Mouse (Mus musculus) CH12.LX (cell line): ENCODE measurements around the gene Ldlr. TPM values are rescaled to one million over a fixed set of nuclear protein-coding genes. Genes with fewer than 3 reads are reported as not detected.

ENCODE experiments used
- DNase-seq: peaks from one replicate; pipeline ENCODE4 v3.0.0-alpha.2; 2013; ENCODE audit errors: extremely low read depth
- H3K27ac ChIP-seq: 2 replicates; pipeline ENCODE4 v1.5.1; 2012; ENCODE audit warnings: low read depth, mild to moderate bottlenecking, control low read depth, moderate library complexity; ENCODE audit not compliant: insufficient read depth
- H3K27me3 ChIP-seq: replicated peaks from 2 replicates; pipeline ENCODE3; 2012; ENCODE audit warnings: inconsistent platforms
- H3K36me3 ChIP-seq, 2 experiments: replicated peaks in 1 of 2; 2 replicates each; pipeline versions ENCODE3 to v1.6.1; 2012; ENCODE audit warnings: inconsistent platforms in 1 of 2, low read length in 1 of 2, mild to moderate bottlenecking in 1 of 2, mixed read lengths in 1 of 2, moderate library complexity in 1 of 2; ENCODE audit not compliant: control insufficient read depth in 1 of 2, insufficient read depth in 1 of 2
- H3K4me1 ChIP-seq, 2 experiments: 2 replicates each; pipeline ENCODE4 v1.6.1; 2012; ENCODE audit warnings: inconsistent platforms in 1 of 2, moderate library complexity in 1 of 2; ENCODE audit not compliant: insufficient read depth in 2 of 2, control insufficient read depth in 1 of 2
- H3K4me2 ChIP-seq: 2 replicates; pipeline ENCODE4 v1.6.1; 2012; ENCODE audit warnings: low read depth, mild to moderate bottlenecking, control low read depth; ENCODE audit not compliant: poor library complexity, insufficient read depth, severe bottlenecking
- H3K4me3 ChIP-seq, 3 experiments: fragments of 150-350 bp in 1 of 3; sonication (generic) in 1 of 3; replicated peaks in 1 of 3; 2 replicates each; pipeline versions ENCODE3 to v1.5.1; 2011 to 2012; ENCODE audit warnings: low read depth in 2 of 3, low read length in 2 of 3, mild to moderate bottlenecking in 2 of 3, moderate library complexity in 2 of 3, control low read depth in 1 of 3, improper control_type of control experiment in 1 of 3, inconsistent platforms in 1 of 3, mixed read lengths in 1 of 3; ENCODE audit not compliant: poor library complexity in 1 of 3
- H3K79me2 ChIP-seq: replicated peaks from 2 replicates; pipeline ENCODE4 v1.6.1; 2012; ENCODE audit warnings: mild to moderate bottlenecking, moderate library complexity; ENCODE audit not compliant: control insufficient read depth, poor library complexity, insufficient read depth, severe bottlenecking; ENCODE audit errors: extremely low read depth
- H3K9ac ChIP-seq: 2 replicates; pipeline ENCODE4 v1.6.1; 2012; ENCODE audit warnings: low read depth, mild to moderate bottlenecking, control low read depth, moderate library complexity; ENCODE audit not compliant: insufficient read depth
- H3K9me3 ChIP-seq: replicated peaks from 2 replicates; pipeline ENCODE3; 2012; ENCODE audit warnings: low read length, inconsistent platforms, mixed read lengths
- BHLHE40 ChIP-seq: IDR thresholded peaks from 2 replicates; pipeline ENCODE4 v1.6.1; 2011; ENCODE audit warnings: mild to moderate bottlenecking, low read depth, low read length, improper control_type of control experiment
- CHD2 ChIP-seq: IDR thresholded peaks from 2 replicates; pipeline ENCODE4 v1.6.1; 2011; ENCODE audit warnings: low read length, improper control_type of control experiment
- CTCF ChIP-seq, 2 experiments: IDR thresholded peaks in 1 of 2; conservative IDR thresholded peaks in 1 of 2; 2 replicates each; pipeline ENCODE4 v1.5.1; 2011 to 2012; ENCODE audit warnings: low read depth in 2 of 2, low read length in 2 of 2, improper control_type of control experiment in 1 of 2, inconsistent platforms in 1 of 2, mild to moderate bottlenecking in 1 of 2, moderate library complexity in 1 of 2
- ELF1 ChIP-seq: IDR thresholded peaks from 2 replicates; pipeline ENCODE4 v1.6.1; 2014; ENCODE audit warnings: low read depth, mild to moderate bottlenecking, inconsistent platforms, low read length, improper control_type of control experiment
- GABPA ChIP-seq: IDR thresholded peaks from 2 replicates; pipeline ENCODE4 v1.6.1; 2012; ENCODE audit warnings: low read depth, low read length, improper control_type of control experiment, inconsistent platforms; ENCODE audit not compliant: insufficient replicate concordance
- IRF4 ChIP-seq: IDR thresholded peaks from 2 replicates; pipeline ENCODE4 v1.6.1; 2014; ENCODE audit warnings: low read depth, mild to moderate bottlenecking, inconsistent platforms, low read length, improper control_type of control experiment
- JUND ChIP-seq: conservative IDR thresholded peaks from 2 replicates; pipeline ENCODE4 v1.6.1; 2011; ENCODE audit warnings: low read depth, low read length, improper control_type of control experiment
- MXI1 ChIP-seq: IDR thresholded peaks from 2 replicates; pipeline ENCODE4 v1.6.1; 2011; ENCODE audit warnings: mild to moderate bottlenecking, low read depth, low read length, improper control_type of control experiment
- PAX5 ChIP-seq: IDR thresholded peaks from 2 replicates; pipeline ENCODE4 v1.6.1; 2012; ENCODE audit warnings: low read length, inconsistent platforms, mixed read lengths
- POLR2AphosphoS2 ChIP-seq: IDR thresholded peaks from 2 replicates; pipeline ENCODE4 v1.6.1; 2011; ENCODE audit warnings: low read depth, low read length, improper control_type of control experiment
- TBP ChIP-seq: conservative IDR thresholded peaks from 2 replicates; pipeline ENCODE4 v1.6.1; 2011; ENCODE audit warnings: low read depth, low read length, improper control_type of control experiment
- TCF12 ChIP-seq: IDR thresholded peaks from 2 replicates; pipeline ENCODE4 v1.6.1; 2014; ENCODE audit warnings: low read depth, mild to moderate bottlenecking, inconsistent platforms, low read length, improper control_type of control experiment
- USF2 ChIP-seq: conservative IDR thresholded peaks from 2 replicates; pipeline ENCODE4 v1.6.1; 2011; ENCODE audit warnings: low read depth, low read length, improper control_type of control experiment
- ZC3H11A ChIP-seq: IDR thresholded peaks from 2 replicates; pipeline ENCODE4 v1.6.1; 2012; ENCODE audit warnings: low read depth, mild to moderate bottlenecking, inconsistent platforms, low read length, improper control_type of control experiment
- ZMIZ1 ChIP-seq: IDR thresholded peaks from 2 replicates; pipeline ENCODE4 v1.6.1; 2012; ENCODE audit warnings: low read depth, mild to moderate bottlenecking, inconsistent platforms, low read length, improper control_type of control experiment
- dilution Hi-C: fragments of 300-500 bp; cut with MboI; formaldehyde crosslinking; loops from 2 replicates; pipeline ENCODE4 v1.14.3; 2020; ENCODE audit warnings: low sequenced_read_pairs; ENCODE audit not compliant: extremely low pct_unique_long_range_greater_than_20kb, extremely low pct_ligation_motif_present
- in situ Hi-C: fragments of 300-500 bp; cut with MboI; formaldehyde crosslinking; loops from 3 replicates; pipeline ENCODE4 v1.14.3; 2019; ENCODE audit warnings: low sequenced_read_pairs, low pct_ligation_motif_present, low pct_unique_long_range_greater_than_20kb, mixed read lengths
- polyA plus RNA-seq: library from polyadenylated mRNA; unstranded; fragments of >175 nt; gene quantifications from 2 replicates; pipeline ENCODE4 v1.2.1, GENCODE M21; 2012; ENCODE audit warnings: low read depth; ENCODE audit not compliant: insufficient read length
- total RNA-seq, 2 experiments: library from RNA; depleted of rRNA; stranded (reverse); fragments of 300-350 nt in 1 of 2; fragments of >200 nt in 1 of 2; gene quantifications; 2 replicates each; pipeline ENCODE4 v1.2.3; 2012 to 2014

The Ldlr gene
- total and polyA plus RNA-seq, 3 experiments = 24.0 to 34.7 (median 24.9) TPM

DNA sequence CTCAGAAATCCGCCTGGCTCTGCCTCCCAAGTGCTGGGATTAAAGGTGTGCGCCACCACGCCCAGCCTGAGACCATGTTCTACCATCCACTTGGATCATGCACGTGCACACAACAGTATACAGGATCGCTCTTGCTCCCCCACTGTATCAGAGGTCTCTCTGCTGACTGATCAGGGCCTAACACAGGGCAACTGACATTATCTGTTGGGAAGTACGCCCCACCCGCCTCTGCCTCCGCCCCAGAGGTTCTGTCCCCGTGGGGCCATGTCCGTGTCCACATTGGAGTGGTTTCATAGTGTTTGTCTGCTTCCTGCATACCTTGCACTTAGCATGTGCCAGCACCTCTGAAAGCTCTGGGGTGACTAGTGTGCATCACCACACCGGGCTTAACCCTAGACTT, 18.2 kb downstream of the Ldlr start:
- H3K9ac ChIP-seq = no peak overlapping the region
- H3K27ac ChIP-seq = no peak overlapping the region
- no peak for DNase-seq
- H3K4me3 ChIP-seq = no peak overlapping the region
- in situ Hi-C loops = no loop called here
- dilution Hi-C loops = no loop called here
- no peaks in the 10 kb centered on the region for H3K79me2 ChIP-seq
- H3K9me3 ChIP-seq = no peaks in the 10 kb centered on the region
- H3K36me3 ChIP-seq = peaks cover 72 to 93% of the 10 kb centered on the region in 2 experiments
- H3K27me3 ChIP-seq = no peaks in the 10 kb centered on the region
- H3K4me2 ChIP-seq = no peak overlapping the region
- TF ChIP-seq MXI1 (no peak), PAX5 (no peak), TCF12 (no peak), GABPA (no peak), JUND (no peak), ZMIZ1 (no peak), IRF4 (no peak), ZC3H11A (no peak), CTCF (conservative IDR thresholded peaks at IDR 0.05 in 1 of 2, IDR thresholded peaks at IDR 0.05 in 1 of 2; ENCODE audit: low read depth in 2 of 2, low read length in 2 of 2) (no peak)
- peaks cover 0 to 3% of the 10 kb centered on the region in 2 experiments; a peak in 1 of 4 replicates for H3K4me1 ChIP-seq

DNA sequence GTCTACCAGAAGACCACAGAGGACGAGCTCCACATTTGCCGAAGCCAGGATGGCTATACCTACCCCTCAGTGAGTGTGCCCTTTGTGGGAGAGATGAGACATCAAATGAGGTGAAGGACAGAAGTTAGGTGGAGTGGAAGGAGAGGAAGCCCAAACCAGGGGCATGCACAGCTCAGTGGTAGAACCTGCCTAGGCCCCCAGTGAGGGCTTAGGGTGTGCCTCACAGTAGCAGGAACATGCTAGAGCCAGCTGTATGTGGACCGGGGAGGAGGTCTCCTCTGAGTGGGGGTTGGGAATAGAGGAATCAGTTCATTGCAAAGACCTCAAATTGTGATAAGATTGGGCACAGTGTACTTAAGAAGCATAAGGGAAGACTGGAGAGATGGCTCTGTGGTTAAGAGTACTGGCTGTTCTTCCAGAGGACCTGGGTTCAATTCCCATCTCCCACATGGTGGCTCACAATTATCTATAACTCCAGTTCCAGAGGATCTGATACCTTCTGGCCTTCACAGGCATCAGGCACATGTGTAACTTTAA, 24.0 kb downstream of the Ldlr start:
- peaks cover 0 to 12% of the 10 kb centered on the region in 2 experiments; a peak in 1 of 4 replicates for H3K4me1 ChIP-seq
- no peak for TF ChIP-seq USF2
- no peak for TF ChIP-seq CHD2
- TF ChIP-seq POLR2AphosphoS2 = no peak
- no peak for TF ChIP-seq BHLHE40
- TF ChIP-seq TBP = no peak
- TF ChIP-seq ELF1 = no peak
- no peak for TF ChIP-seq MXI1
- TF ChIP-seq, all 38 proteins: peak for 0

More for the DNA sequence above, 24.0 kb downstream of the Ldlr start:
- Histone ChIP-seq H3K9ac (no peak overlapping the region), H3K27me3 (no peaks in the 10 kb centered on the region), H3K79me2 (no peaks in the 10 kb centered on the region), H3K9me3 (no peaks in the 10 kb centered on the region), H3K27ac (no peak overlapping the region), H3K4me2 (no peak overlapping the region), H3K4me3 (no peak overlapping the region), H3K36me3 (peaks cover 49 to 91% of the 10 kb centered on the region in 2 experiments)
- DNase-seq = no peak
- in situ Hi-C loops = no loop called here
- dilution Hi-C loops = no loop called here
